Mouse (Mus musculus) right cerebral cortex, postnatal 10 days (tissue): ENCODE data around the gene Hoxb6.

Source experiments
- DNase-seq, 2 experiments: peaks; one replicate each; pipeline ENCODE4 v3.0.0; 2021; ENCODE audit warnings: low spot score in 2 of 2

Gene Hoxb6

GRCm38 (mm10) chr11:96285771-96286738, 6.2 kb upstream of the Hoxb6 start, which contains the start of gene Hoxb7:
Hoxb7 (plus strand) TSS chr11:96286623.
- no peak for DNase-seq

GRCm38 (mm10) chr11:96286739-96287385, 5.4 kb upstream of the Hoxb6 start:
- DNase-seq, result no peak

- DNase-seq, result no peak
Measured at GRCm38 (mm10) chr11:96287411-96287810, 4.9 kb upstream of the Hoxb6 start.

- no peak for DNase-seq
Measured at GRCm38 (mm10) chr11:96288455-96289221, 3.6 kb upstream of the Hoxb6 start.

GRCm38 (mm10) chr11:96289293-96289692, 3.0 kb upstream of the Hoxb6 start:
- DNase-seq, result no peak

GRCm38 (mm10) chr11:96289837-96290236, 2.4 kb upstream of the Hoxb6 start:
- no peak for DNase-seq

- no peak for DNase-seq
Measured at GRCm38 (mm10) chr11:96290705-96291355, 1.4 kb upstream of the Hoxb6 start.

- DNase-seq, result no peak
Measured at GRCm38 (mm10) chr11:96292565-96293301, 457 bp downstream of the Hoxb6 start.

GRCm38 (mm10) chr11:96293302-96293921, 1.1 kb downstream of the Hoxb6 start:
- DNase-seq, result no peak

- DNase-seq, result peak; percentile 43 to 62
Measured at GRCm38 (mm10) chr11:96294245-96295091, 2.2 kb downstream of the Hoxb6 start.

GRCm38 (mm10) chr11:96295092-96295835, 3.0 kb downstream of the Hoxb6 start:
- no peak for DNase-seq

- DNase-seq, result no peak
Measured at GRCm38 (mm10) chr11:96296997-96297396, 4.7 kb downstream of the Hoxb6 start.

GRCm38 (mm10) chr11:96297428-96297827, 5.2 kb downstream of the Hoxb6 start:
- DNase-seq, result no peak

GRCm38 (mm10) chr11:96297968-96298635, 5.8 kb downstream of the Hoxb6 start:
- DNase-seq, result no peak

GRCm38 (mm10) chr11:96298895-96299667, 6.8 kb downstream of the Hoxb6 start:
- DNase-seq, result no peak

GRCm38 (mm10) chr11:96299781-96300180, 7.5 kb downstream of the Hoxb6 start:
- no peak for DNase-seq

GRCm38 (mm10) chr11:96300354-96301063, 8.2 kb downstream of the Hoxb6 start:
- DNase-seq, result no peak
